Mouse (Mus musculus) hindbrain, postnatal 0 days (tissue): ENCODE measurements around the gene Eps8. TPM values are rescaled to one million over a fixed set of nuclear protein-coding genes. Genes with fewer than 3 reads are reported as not detected.

Source experiments
- ATAC-seq: fragments of 200-750 bp; cut with Nextera tagmentation; 2 replicates; pipeline ENCODE4 v1.8.0; 2017; ENCODE audit warnings: mild to moderate bottlenecking, moderate TSS enrichment, moderate library complexity
- DNase-seq: peaks from one replicate; pipeline ENCODE4 v3.0.0-alpha.2; 2015; ENCODE audit warnings: low spot score
- H3K27ac ChIP-seq: fragments of 300-500 bp; sonication (generic); 2 replicates; pipeline ENCODE4 v1.5.1; 2014; ENCODE audit warnings: mild to moderate bottlenecking
- H3K27me3 ChIP-seq: fragments of 300-500 bp; sonication (generic); 2 replicates; pipeline ENCODE4 v1.6.1; 2014; ENCODE audit warnings: low read length, mixed read lengths; ENCODE audit not compliant: insufficient read depth
- H3K36me3 ChIP-seq: fragments of 300-500 bp; sonication (generic); 2 replicates; pipeline ENCODE4 v1.6.1; 2014; ENCODE audit warnings: low read length, mixed read lengths; ENCODE audit not compliant: insufficient read depth
- H3K4me1 ChIP-seq: fragments of 300-500 bp; sonication (generic); 2 replicates; pipeline ENCODE4 v1.6.1; 2014; ENCODE audit warnings: antibody characterized with exemption, low read length, mixed read lengths; ENCODE audit not compliant: insufficient read depth
- H3K4me2 ChIP-seq: fragments of 300-500 bp; sonication (generic); 2 replicates; pipeline ENCODE4 v1.6.1; 2014; ENCODE audit warnings: low read depth, mild to moderate bottlenecking, low read length, moderate library complexity, mixed read lengths
- H3K4me3 ChIP-seq: fragments of 300-500 bp; sonication (generic); 2 replicates; pipeline ENCODE4 v1.5.1; 2014; ENCODE audit warnings: low read length
- H3K9ac ChIP-seq: fragments of 300-500 bp; sonication (generic); replicated peaks from 2 replicates; pipeline ENCODE4 v1.6.1; 2014; ENCODE audit warnings: mild to moderate bottlenecking, low read length, moderate library complexity, mixed read lengths
- H3K9me3 ChIP-seq: fragments of 300-500 bp; sonication (generic); 2 replicates; pipeline ENCODE4 v1.6.1; 2016; ENCODE audit warnings: low read length, mixed read lengths
- CTCF ChIP-seq: IDR thresholded peaks from 2 replicates; pipeline ENCODE4 v1.5.1; 2016; ENCODE audit warnings: antibody characterized with exemption, control low read depth, low read depth
- WGBS: fragments of 180-500 bp; shearing (Covaris S2); extraction: QIAGEN DNeasy Blood & Tissue Kit; methylation state at CpG from one replicate; pipeline ENCODE4 v1.1.7; 2014; 5-methylcytosine and 5-hydroxymethylcytosine counted together
- polyA plus RNA-seq: library from polyadenylated mRNA; unstranded; fragments of >200 nt; fragmentation: Nextera tagmentation; extraction: Ambion mirVana; gene quantifications from 2 replicates; pipeline ENCODE4 v1.2.1, GENCODE M21; 2015
- total RNA-seq: library from RNA; depleted of rRNA; stranded (reverse); fragments of >200 nt; gene quantifications from 2 replicates; pipeline ENCODE4 v1.2.3, GENCODE M21; 2014

Eps8 gene
- total and polyA plus RNA-seq, 2 experiments from 2014 or later, result 31.8 to 40.0 TPM

- Histone ChIP-seq H3K36me3 (peaks cover 6% of the 10 kb centered on the region; the same call in 1 of the 2 replicates), H3K27ac (no peak overlapping the region), H3K9ac (no peak overlapping the region), H3K9me3 (no peaks in the 10 kb centered on the region), H3K4me1 (peaks cover 9% of the 10 kb centered on the region), H3K27me3 (no peaks in the 10 kb centered on the region), H3K4me3 (no peak overlapping the region), H3K4me2 (no peak overlapping the region)
- ATAC-seq (no peak), DNase-seq (no peak)
- TF ChIP-seq CTCF, result no peak
- WGBS, result 77% methylated on average over 1 of the region's 1 CpGs
Measured at GRCm38 (mm10) chr6:137473433-137473832, 181.2 kb downstream of the Eps8 start.

GRCm38 (mm10) chr6:137472129-137472528, 182.5 kb downstream of the Eps8 start:
- Histone ChIP-seq H3K27ac (peak overlapping the region; percentile 65), H3K9ac (no peak overlapping the region), H3K4me1 (peaks cover 9% of the 10 kb centered on the region), H3K9me3 (no peaks in the 10 kb centered on the region), H3K27me3 (no peaks in the 10 kb centered on the region), H3K36me3 (peaks cover 6% of the 10 kb centered on the region; the same call in 1 of the 2 replicates), H3K4me3 (no peak overlapping the region), H3K4me2 (no peak overlapping the region)
- DNase-seq (peak; percentile 69), ATAC-seq (peak; percentile 76)
- WGBS, result 39% methylated on average over 9 of the region's 9 CpGs
- TF ChIP-seq CTCF, result no peak

GRCm38 (mm10) chr6:137470901-137471598, 183.6 kb downstream of the Eps8 start:
- DNase-seq (peak; percentile 91), ATAC-seq (peak; percentile 77)
- Histone ChIP-seq H3K4me2 (no peak overlapping the region), H3K27ac (peak overlapping the region; percentile 65), H3K4me1 (peaks cover 9% of the 10 kb centered on the region), H3K9ac (no peak overlapping the region), H3K27me3 (no peaks in the 10 kb centered on the region), H3K36me3 (no peaks in the 10 kb centered on the region), H3K4me3 (no peak overlapping the region), H3K9me3 (no peaks in the 10 kb centered on the region)
- WGBS, result 32% methylated on average over 11 of the region's 11 CpGs
- no peak for TF ChIP-seq CTCF

GRCm38 (mm10) chr6:137469541-137469940, 185.1 kb downstream of the Eps8 start:
- WGBS, result 98% methylated on average over 4 of the region's 4 CpGs
- Histone ChIP-seq H3K4me3 (no peak overlapping the region), H3K36me3 (no peaks in the 10 kb centered on the region), H3K9ac (no peak overlapping the region), H3K4me2 (no peak overlapping the region), H3K27me3 (no peaks in the 10 kb centered on the region), H3K4me1 (peaks cover 9% of the 10 kb centered on the region), H3K27ac (no peak overlapping the region), H3K9me3 (no peaks in the 10 kb centered on the region)
- no peak for DNase-seq
- peak; percentile 43 for TF ChIP-seq CTCF
- ATAC-seq, result no peak

GRCm38 (mm10) chr6:137467696-137468095, 187.0 kb downstream of the Eps8 start:
- H3K4me1 ChIP-seq, result peaks cover 14% of the 10 kb centered on the region

GRCm38 (mm10) chr6:137466256-137466655, 188.4 kb downstream of the Eps8 start:
- H3K9ac ChIP-seq, result no peak overlapping the region
- 75% methylated on average over 2 of the region's 2 CpGs for WGBS
- peaks cover 9% of the 10 kb centered on the region for H3K4me1 ChIP-seq
- no peaks in the 10 kb centered on the region; the same call in 1 of the 2 replicates for H3K36me3 ChIP-seq
- no peaks in the 10 kb centered on the region for H3K27me3 ChIP-seq
- H3K27ac ChIP-seq, result no peak overlapping the region
- ATAC-seq (no peak), DNase-seq (no peak)
- H3K4me3 ChIP-seq, result no peak overlapping the region
- no peaks in the 10 kb centered on the region for H3K9me3 ChIP-seq
- no peak overlapping the region for H3K4me2 ChIP-seq
- no peak for TF ChIP-seq CTCF

More at GRCm38 (mm10) chr6:137467696-137468095, 187.0 kb downstream of the Eps8 start:
- Histone ChIP-seq H3K9ac (no peak overlapping the region), H3K27ac (no peak overlapping the region), H3K4me3 (no peak overlapping the region), H3K4me2 (no peak overlapping the region), H3K9me3 (no peaks in the 10 kb centered on the region), H3K36me3 (no peaks in the 10 kb centered on the region), H3K27me3 (no peaks in the 10 kb centered on the region)
- WGBS, result 83% methylated on average over 3 of the region's 3 CpGs
- TF ChIP-seq CTCF, result no peak
- ATAC-seq (no peak), DNase-seq (no peak)

- WGBS, result 11% methylated on average over 2 of the region's 2 CpGs
- peak; percentile 87 for ATAC-seq
- H3K27ac ChIP-seq, result peak overlapping the region; percentile 42; the same call in 1 of the 2 replicates
- H3K9me3 ChIP-seq, result no peaks in the 10 kb centered on the region
- no peak for TF ChIP-seq CTCF
- no peaks in the 10 kb centered on the region for H3K27me3 ChIP-seq
- H3K4me3 ChIP-seq, result no peak overlapping the region
- H3K4me2 ChIP-seq, result no peak overlapping the region
- H3K36me3 ChIP-seq, result no peaks in the 10 kb centered on the region; the same call in 1 of the 2 replicates
- H3K9ac ChIP-seq, result no peak overlapping the region
- peak; percentile 90 for DNase-seq
- H3K4me1 ChIP-seq, result peaks cover 5% of the 10 kb centered on the region; the same call in 1 of the 2 replicates
Measured at GRCm38 (mm10) chr6:137465253-137465652, 189.4 kb downstream of the Eps8 start.
